Mouse (Mus musculus) cerebellum, adult 2 months (tissue): Measurements from ENCODE around the gene Ptpru. TPM values are rescaled to one million over a fixed set of nuclear protein-coding genes. Genes with fewer than 3 reads are reported as not detected.

Experiments
- DNase-seq, 2 experiments: peaks; one replicate each; pipeline ENCODE4 v3.0.0; 2021
- H3K27ac ChIP-seq: fragments of 200-500 bp; 2 replicates; pipeline ENCODE4 v1.5.1; 2012; ENCODE audit warnings: low read length, control low read depth, inconsistent platforms; ENCODE audit not compliant: insufficient read depth
- H3K27me3 ChIP-seq: fragments of 200-500 bp; 2 replicates; pipeline ENCODE4 v1.6.1; 2012; ENCODE audit warnings: inconsistent platforms, mild to moderate bottlenecking, low read length, moderate library complexity; ENCODE audit not compliant: control insufficient read depth, insufficient read depth
- H3K4me1 ChIP-seq: fragments of 200-500 bp; 2 replicates; pipeline ENCODE4 v1.6.1; 2011; ENCODE audit warnings: low read length; ENCODE audit not compliant: control insufficient read depth, insufficient read depth
- H3K4me3 ChIP-seq: fragments of 200-500 bp; replicated peaks from 2 replicates; pipeline ENCODE3; 2011; ENCODE audit warnings: mild to moderate bottlenecking, low read depth, low read length, control low read depth; ENCODE audit not compliant: insufficient read depth
- CTCF ChIP-seq: fragments of 200-500 bp; IDR thresholded peaks from 2 replicates; pipeline ENCODE4 v1.5.1; 2011; ENCODE audit warnings: low read depth, mild to moderate bottlenecking, control low read depth, low read length, moderate library complexity, borderline replicate concordance; ENCODE audit not compliant: insufficient read depth
- POLR2A ChIP-seq: fragments of 200-500 bp; IDR thresholded peaks from 2 replicates; pipeline ENCODE4 v1.6.1; 2011; ENCODE audit warnings: low read length, control low read depth, borderline replicate concordance; ENCODE audit not compliant: insufficient read depth
- WGBS: fragments of 180-500 bp; shearing (Covaris S2); methylation state at CpG from one replicate; pipeline ENCODE4 v1.1.7; 2018; 5-methylcytosine and 5-hydroxymethylcytosine counted together
- polyA plus RNA-seq: library from polyadenylated mRNA; depleted of rRNA; stranded (reverse); fragments of >200 nt; gene quantifications from 2 replicates; pipeline ENCODE4 v1.2.3, GENCODE M21; 2012; rRNA removed

Ptpru gene
- polyA plus RNA-seq, 1 experiment: 47.3 TPM

- no peak for TF ChIP-seq CTCF
- TF ChIP-seq POLR2A: no peak
- Histone ChIP-seq H3K27me3 (no peaks in the 10 kb centered on the region), H3K4me1 (no peaks in the 10 kb centered on the region), H3K27ac (no peak overlapping the region), H3K4me3 (no peak overlapping the region)
- WGBS: 74% methylated on average over 5 of the region's 5 CpGs
- no peak for DNase-seq
Observed at GRCm38 (mm10) chr4:131743831-131744684, 94.0 kb downstream of the Ptpru start.

GRCm38 (mm10) chr4:131743031-131743430 lies 95.1 kb downstream of the Ptpru start:
- Histone ChIP-seq H3K27me3 (no peaks in the 10 kb centered on the region), H3K27ac (no peak overlapping the region), H3K4me1 (no peaks in the 10 kb centered on the region), H3K4me3 (no peak overlapping the region)
- no peak for TF ChIP-seq CTCF
- no peak for TF ChIP-seq POLR2A
- DNase-seq: no peak
- 64% methylated on average over 13 of the region's 13 CpGs for WGBS

GRCm38 (mm10) chr4:131740621-131741020 lies 97.5 kb downstream of the Ptpru start:
- WGBS: 85% methylated on average over 5 of the region's 5 CpGs
- Histone ChIP-seq H3K4me1 (no peaks in the 10 kb centered on the region), H3K4me3 (no peak overlapping the region), H3K27ac (no peak overlapping the region), H3K27me3 (no peaks in the 10 kb centered on the region)
- TF ChIP-seq POLR2A (no peak), CTCF (no peak)
- no peak for DNase-seq

DNA sequence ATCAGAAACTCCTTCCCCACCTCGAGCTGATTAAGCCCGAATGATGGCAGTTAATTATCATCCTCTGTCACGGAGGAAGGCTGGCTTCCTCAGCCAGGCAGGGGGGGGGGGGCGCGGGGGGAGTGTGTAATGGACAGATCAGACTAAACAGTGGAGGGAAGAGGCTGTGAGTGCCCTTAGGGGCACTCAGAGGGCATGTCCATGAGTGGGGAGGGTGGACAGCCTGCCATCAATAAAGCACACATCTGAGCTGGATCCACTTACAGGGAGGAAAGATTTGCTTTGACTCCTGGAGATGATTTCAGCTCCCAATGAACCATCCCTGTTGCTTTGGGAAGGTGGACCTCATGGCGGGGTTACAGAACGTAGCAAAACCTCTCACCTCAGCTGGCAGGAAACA lies 109.5 kb downstream of the Ptpru start:
- H3K4me3 ChIP-seq: no peak overlapping the region
- DNase-seq: no peak
- peaks cover 4% of the 10 kb centered on the region for H3K4me1 ChIP-seq
- TF ChIP-seq CTCF: no peak
- TF ChIP-seq POLR2A: no peak
- 54% methylated on average over 7 of the region's 7 CpGs for WGBS
- no peak overlapping the region for H3K27ac ChIP-seq
- no peaks in the 10 kb centered on the region for H3K27me3 ChIP-seq

DNA sequence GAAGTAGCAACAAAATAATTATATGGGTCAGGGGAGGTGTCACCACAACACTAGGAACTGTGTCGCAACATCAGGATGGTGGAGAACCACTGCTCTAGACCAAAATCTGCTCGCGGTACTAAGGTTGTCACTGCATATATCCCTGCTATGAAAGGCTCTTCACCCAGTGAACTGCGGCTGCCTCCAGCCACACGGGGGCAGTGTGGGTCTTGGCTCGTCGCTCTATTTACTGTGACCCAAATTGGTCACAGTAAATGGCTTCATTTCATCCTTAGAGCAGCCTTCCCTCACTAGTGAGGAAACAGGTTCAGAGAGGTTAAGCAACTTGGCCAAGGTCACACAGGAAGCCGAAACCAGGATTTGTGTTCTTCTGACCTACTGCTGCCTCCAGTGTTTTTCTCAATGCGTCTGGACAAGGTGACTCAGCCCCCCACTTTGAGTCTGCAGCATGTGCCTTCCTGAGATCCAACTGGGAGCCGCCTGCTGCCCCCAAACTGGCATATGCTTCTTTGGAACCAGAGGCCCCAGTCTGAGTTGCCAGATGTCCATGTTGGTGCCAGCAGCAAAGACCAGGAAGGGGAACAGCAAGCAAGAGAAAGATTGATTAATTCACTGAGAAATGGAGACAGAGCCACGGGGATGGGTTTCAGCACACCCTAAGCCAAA lies 114.5 kb downstream of the Ptpru start:
- TF ChIP-seq POLR2A: no peak
- peak; percentile 67 for TF ChIP-seq CTCF
- H3K4me3 ChIP-seq: no peak overlapping the region
- peaks cover 12% of the 10 kb centered on the region for H3K4me1 ChIP-seq
- H3K27ac ChIP-seq: no peak overlapping the region
- 35% methylated on average over 11 of the region's 11 CpGs for WGBS
- DNase-seq: peak; percentile 62 to 67
- H3K27me3 ChIP-seq: no peaks in the 10 kb centered on the region

- DNase-seq: peak; percentile 24 to 25
- H3K4me3 ChIP-seq: no peak overlapping the region
- TF ChIP-seq CTCF (no peak), POLR2A (no peak)
- WGBS: 33% methylated on average over 8 of the region's 8 CpGs
- H3K27me3 ChIP-seq: no peaks in the 10 kb centered on the region
- H3K27ac ChIP-seq: no peak overlapping the region
- peaks cover 12% of the 10 kb centered on the region for H3K4me1 ChIP-seq
Observed at GRCm38 (mm10) chr4:131722121-131722841, 115.8 kb downstream of the Ptpru start.

GRCm38 (mm10) chr4:131719151-131719550 lies 118.9 kb downstream of the Ptpru start:
- peaks cover 12% of the 10 kb centered on the region for H3K4me1 ChIP-seq
- no peak overlapping the region for H3K4me3 ChIP-seq
- TF ChIP-seq CTCF (no peak), POLR2A (no peak)
- no peaks in the 10 kb centered on the region for H3K27me3 ChIP-seq
- peak in 1 of 2 experiments; percentile 24 for DNase-seq
- WGBS: 25% methylated on average over 5 of the region's 5 CpGs
- no peak overlapping the region for H3K27ac ChIP-seq

Other genes starting within 250 kb of the Ptpru start
- gene Mecr, start 5.2 kb upstream of the Ptpru start, polyA plus RNA-seq: 41.0 and 43.8 TPM in 2 replicates
- 77.6 and 81.9 TPM in 2 replicates for gene Srsf4, start 35.3 kb upstream of the Ptpru start, polyA plus RNA-seq
- gene Tmem200b, start 83.5 kb upstream of the Ptpru start, polyA plus RNA-seq: 26.3 and 29.5 TPM in 2 replicates
- gene Gm10300, start 236.4 kb upstream of the Ptpru start, polyA plus RNA-seq: 0.15 and 0.24 TPM in 2 replicates
- 174 and 192 TPM in 2 replicates for gene Epb41, start 237.0 kb upstream of the Ptpru start, polyA plus RNA-seq